Mouse (Mus musculus): Measurements from ENCODE around the gene Cdk5. TPM values are rescaled to one million over a fixed set of nuclear protein-coding genes. Genes with fewer than 3 reads are reported as not detected.

Cdk5 gene
- polyA plus RNA-seq, 1 experiment from 2014 or later, result 25.9 TPM

GRCm38 (mm10) chr5:24388246-24388915 is 34.9 kb downstream of the Cdk5 start:
- Histone ChIP-seq H3K27ac (ENCODE audit: low read depth, low read length) (no peak overlapping the region), H3K9me3 (ENCODE audit: control insufficient read depth, low read length) (no peaks in the 10 kb centered on the region), H3K4me1 (replicated peaks; ENCODE audit: control insufficient read depth, insufficient read depth, low read length) (peaks cover 28% of the 10 kb centered on the region)

DNA sequence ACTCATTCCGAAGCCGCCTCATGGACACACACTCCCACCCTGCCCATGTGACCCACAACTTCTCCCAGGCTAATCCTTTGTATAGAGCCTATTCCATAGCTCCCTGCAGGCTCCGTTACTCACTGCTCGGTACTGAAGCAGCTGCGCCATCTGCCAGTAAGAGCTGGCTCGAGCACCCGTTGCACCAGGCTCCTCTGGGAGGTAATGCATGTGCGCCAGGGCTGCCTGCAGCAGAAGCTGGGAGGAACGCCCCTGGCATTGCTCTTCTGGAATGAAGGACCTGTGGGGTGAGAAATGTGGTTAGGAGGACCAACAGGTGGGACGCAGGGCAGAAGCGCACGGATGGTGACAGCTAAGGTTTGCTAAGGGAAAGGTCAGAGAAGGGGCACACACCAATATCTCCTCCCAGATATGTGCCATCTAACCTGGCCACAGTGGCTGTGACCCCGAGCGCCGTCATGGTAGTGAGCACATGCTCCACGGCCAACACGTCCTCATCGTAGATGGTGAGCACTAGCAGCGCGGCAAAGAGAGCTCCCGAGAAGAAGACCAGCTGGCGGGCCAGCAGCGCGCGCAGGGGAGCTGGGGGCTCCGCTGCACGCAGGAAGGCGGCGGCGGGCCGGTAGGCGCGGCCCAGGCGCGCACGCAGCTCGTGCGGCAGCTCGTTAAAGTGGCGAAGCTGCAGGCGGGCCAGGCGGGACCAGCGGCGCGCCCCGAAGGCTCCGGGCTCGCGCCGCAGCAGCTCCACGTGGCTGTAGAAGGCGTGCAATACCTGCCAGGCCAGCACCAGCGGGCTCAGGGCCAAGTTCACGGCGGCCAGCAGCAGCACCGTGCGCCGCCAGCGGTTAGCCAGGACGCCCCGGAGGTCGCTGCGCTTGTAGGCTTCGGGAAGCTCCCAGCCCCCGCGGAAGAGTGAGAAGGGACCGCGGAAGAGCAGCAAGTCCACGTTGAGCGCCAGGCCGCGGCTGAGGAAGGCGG is 35.8 kb downstream of the Cdk5 start:
- no peak overlapping the region for H3K27ac ChIP-seq (ENCODE audit: low read depth, low read length)

More at GRCm38 (mm10) chr5:24388246-24388915, 34.9 kb downstream of the Cdk5 start:
- Histone ChIP-seq H3K9ac (ENCODE audit: low read depth, low read length) (peak overlapping the region; percentile 62), H3K4me3 (ENCODE audit: low read depth, low read length) (peak overlapping the region; percentile 53), H3K4me2 (peak overlapping the region; percentile 87), H3K27me3 (replicated peaks; ENCODE audit: control insufficient read depth, insufficient read depth, low read length) (peaks cover 43% of the 10 kb centered on the region), H3K36me3 (ENCODE audit: control insufficient read depth, insufficient read depth, low read length) (no peaks in the 10 kb centered on the region)
- ATAC-seq (replicated peaks; ENCODE audit: low FRiP score) (no peak), DNase-seq (ENCODE audit: low spot score) (no peak)
- 24% methylated on average over 26 of the region's 26 CpGs for WGBS

GRCm38 (mm10) chr5:24385887-24386550 is 37.3 kb downstream of the Cdk5 start:
- H3K9me3 ChIP-seq (ENCODE audit: control insufficient read depth, low read length), result no peaks in the 10 kb centered on the region
- no peak overlapping the region for H3K4me2 ChIP-seq
- H3K9ac ChIP-seq (ENCODE audit: low read depth, low read length), result no peak overlapping the region
- 79% methylated on average over 10 of the region's 10 CpGs for WGBS
- ATAC-seq (replicated peaks; ENCODE audit: low FRiP score), result no peak
- no peak for DNase-seq (ENCODE audit: low spot score)
- no peak overlapping the region for H3K27ac ChIP-seq (ENCODE audit: low read depth, low read length)
- no peak overlapping the region for H3K4me3 ChIP-seq (ENCODE audit: low read depth, low read length)
- peaks cover 44% of the 10 kb centered on the region for H3K27me3 ChIP-seq (replicated peaks; ENCODE audit: control insufficient read depth, insufficient read depth, low read length)
- H3K4me1 ChIP-seq (replicated peaks; ENCODE audit: control insufficient read depth, insufficient read depth, low read length), result peaks cover 31% of the 10 kb centered on the region
- no peaks in the 10 kb centered on the region for H3K36me3 ChIP-seq (ENCODE audit: control insufficient read depth, insufficient read depth, low read length)

More for the DNA sequence above, 35.8 kb downstream of the Cdk5 start:
- Histone ChIP-seq H3K9me3 (ENCODE audit: control insufficient read depth, low read length) (no peaks in the 10 kb centered on the region), H3K27me3 (replicated peaks; ENCODE audit: control insufficient read depth, insufficient read depth, low read length) (peaks cover 43% of the 10 kb centered on the region), H3K36me3 (ENCODE audit: control insufficient read depth, insufficient read depth, low read length) (no peaks in the 10 kb centered on the region), H3K9ac (ENCODE audit: low read depth, low read length) (peak overlapping the region; percentile 62), H3K4me2 (peak overlapping the region; percentile 87), H3K4me3 (ENCODE audit: low read depth, low read length) (peak overlapping the region; percentile 53), H3K4me1 (replicated peaks; ENCODE audit: control insufficient read depth, insufficient read depth, low read length) (peaks cover 31% of the 10 kb centered on the region)
- WGBS, result 1% methylated on average over 72 of the region's 73 CpGs
- ATAC-seq (replicated peaks; ENCODE audit: low FRiP score) (no peak), DNase-seq (ENCODE audit: low spot score) (peak; percentile 53)

- ATAC-seq (replicated peaks; ENCODE audit: low FRiP score) (no peak), DNase-seq (ENCODE audit: low spot score) (no peak)
- WGBS, result 85% methylated on average over 5 of the region's 5 CpGs
- no peak overlapping the region for H3K4me2 ChIP-seq
- no peaks in the 10 kb centered on the region for H3K9me3 ChIP-seq (ENCODE audit: control insufficient read depth, low read length)
- no peaks in the 10 kb centered on the region for H3K36me3 ChIP-seq (ENCODE audit: control insufficient read depth, insufficient read depth, low read length)
- H3K4me3 ChIP-seq (ENCODE audit: low read depth, low read length), result no peak overlapping the region
- H3K4me1 ChIP-seq (replicated peaks; ENCODE audit: control insufficient read depth, insufficient read depth, low read length), result peaks cover 31% of the 10 kb centered on the region
- H3K27me3 ChIP-seq (replicated peaks; ENCODE audit: control insufficient read depth, insufficient read depth, low read length), result peaks cover 45% of the 10 kb centered on the region
- no peak overlapping the region for H3K9ac ChIP-seq (ENCODE audit: low read depth, low read length)
- no peak overlapping the region for H3K27ac ChIP-seq (ENCODE audit: low read depth, low read length)
Observed at GRCm38 (mm10) chr5:24385374-24385773, 38.0 kb downstream of the Cdk5 start.

DNA sequence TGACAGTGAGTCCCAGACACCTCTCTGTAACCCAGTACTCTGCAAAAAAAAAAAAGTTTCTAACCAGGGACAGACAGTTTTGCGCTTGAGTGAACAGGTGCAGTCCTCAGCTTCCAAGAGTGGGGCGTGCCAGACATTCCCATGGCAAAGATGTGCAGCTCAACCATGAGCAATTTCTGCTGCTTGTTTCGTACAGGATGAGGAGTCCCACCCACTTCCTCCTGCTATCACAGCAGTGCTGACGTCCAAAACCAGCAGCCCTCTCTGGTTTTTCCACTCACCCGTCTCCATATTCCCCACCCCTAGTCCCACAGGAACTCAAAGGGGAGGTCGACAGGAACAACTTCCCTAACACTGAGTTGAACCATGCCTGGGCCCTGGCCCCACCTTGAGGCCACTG is 38.9 kb downstream of the Cdk5 start:
- DNase-seq (ENCODE audit: low spot score), result no peak
- H3K9ac ChIP-seq (ENCODE audit: low read depth, low read length), result no peak overlapping the region
- H3K27me3 ChIP-seq (replicated peaks; ENCODE audit: control insufficient read depth, insufficient read depth, low read length), result peaks cover 42% of the 10 kb centered on the region
- H3K36me3 ChIP-seq (ENCODE audit: control insufficient read depth, insufficient read depth, low read length), result no peaks in the 10 kb centered on the region
- 41% methylated on average over 6 of the region's 6 CpGs for WGBS
- H3K27ac ChIP-seq (ENCODE audit: low read depth, low read length), result no peak overlapping the region
- peak overlapping the region; percentile 83 for H3K4me2 ChIP-seq
- no peak overlapping the region for H3K4me3 ChIP-seq (ENCODE audit: low read depth, low read length)
- peaks cover 28% of the 10 kb centered on the region for H3K4me1 ChIP-seq (replicated peaks; ENCODE audit: control insufficient read depth, insufficient read depth, low read length)
- no peaks in the 10 kb centered on the region for H3K9me3 ChIP-seq (ENCODE audit: control insufficient read depth, low read length)
- ATAC-seq (replicated peaks; ENCODE audit: low FRiP score), result no peak

DNA sequence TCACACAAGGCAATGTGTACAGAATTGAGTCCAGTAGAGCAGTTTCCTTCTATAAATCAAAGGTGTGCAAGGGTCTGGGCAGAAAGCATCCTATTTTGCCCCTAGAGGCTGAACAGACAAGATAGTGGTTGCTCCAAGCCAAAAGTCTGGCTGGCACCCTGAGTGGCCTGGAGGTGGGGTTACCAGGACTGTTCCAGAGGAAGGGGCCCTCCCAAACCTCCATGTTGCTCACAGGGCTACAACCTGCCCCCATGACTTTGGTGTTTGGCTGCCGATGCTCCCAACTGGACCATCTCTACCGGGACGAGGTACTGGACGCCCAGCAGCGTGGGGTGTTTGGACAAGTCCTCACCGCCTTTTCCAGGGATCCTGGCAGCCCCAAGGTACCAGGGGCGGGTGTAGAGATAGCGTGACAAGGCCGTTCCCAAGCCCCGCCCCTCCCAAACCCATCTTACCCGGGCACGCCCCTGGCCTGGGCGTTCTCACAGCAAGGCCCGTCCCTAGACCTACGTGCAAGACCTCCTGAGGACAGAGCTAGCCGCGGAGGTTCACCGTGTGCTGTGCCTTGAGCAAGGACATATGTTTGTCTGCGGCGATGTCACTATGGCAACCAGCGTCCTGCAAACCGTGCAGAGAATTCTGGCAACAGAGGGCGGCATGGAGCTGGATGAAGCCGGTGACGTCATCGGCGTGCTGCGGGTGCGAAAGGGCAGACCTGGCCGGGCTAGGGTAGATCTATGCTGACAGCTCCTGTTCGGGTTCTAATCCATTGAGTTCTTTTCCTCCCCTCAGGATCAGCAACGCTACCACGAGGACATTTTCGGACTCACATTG is 40.1 kb downstream of the Cdk5 start:
- H3K9ac ChIP-seq (ENCODE audit: low read depth, low read length), result peak overlapping the region; percentile 51
- H3K36me3 ChIP-seq (ENCODE audit: control insufficient read depth, insufficient read depth, low read length), result no peaks in the 10 kb centered on the region
- H3K4me1 ChIP-seq (replicated peaks; ENCODE audit: control insufficient read depth, insufficient read depth, low read length), result peaks cover 25% of the 10 kb centered on the region

GRCm38 (mm10) chr5:24381988-24382387 is 41.3 kb downstream of the Cdk5 start:
- H3K9me3 ChIP-seq (ENCODE audit: control insufficient read depth, low read length), result no peaks in the 10 kb centered on the region
- peaks cover 20% of the 10 kb centered on the region for H3K27me3 ChIP-seq (replicated peaks; ENCODE audit: control insufficient read depth, insufficient read depth, low read length)
- no peaks in the 10 kb centered on the region for H3K36me3 ChIP-seq (ENCODE audit: control insufficient read depth, insufficient read depth, low read length)
- no peak overlapping the region for H3K4me3 ChIP-seq (ENCODE audit: low read depth, low read length)
- no peak for ATAC-seq (replicated peaks; ENCODE audit: low FRiP score)
- no peak overlapping the region for H3K4me2 ChIP-seq
- no peak overlapping the region for H3K27ac ChIP-seq (ENCODE audit: low read depth, low read length)
- peaks cover 14% of the 10 kb centered on the region for H3K4me1 ChIP-seq (replicated peaks; ENCODE audit: control insufficient read depth, insufficient read depth, low read length)
- no peak overlapping the region for H3K9ac ChIP-seq (ENCODE audit: low read depth, low read length)
- 66% methylated on average over 2 of the region's 2 CpGs for WGBS
- no peak for DNase-seq (ENCODE audit: low spot score)

More for the DNA sequence above, 40.1 kb downstream of the Cdk5 start:
- DNase-seq (ENCODE audit: low spot score) (peak; percentile 90), ATAC-seq (replicated peaks; ENCODE audit: low FRiP score) (peak; percentile 90)
- Histone ChIP-seq H3K27me3 (replicated peaks; ENCODE audit: control insufficient read depth, insufficient read depth, low read length) (peaks cover 33% of the 10 kb centered on the region), H3K4me2 (peak overlapping the region; percentile 83), H3K27ac (ENCODE audit: low read depth, low read length) (peak overlapping the region; percentile 7; the same call in 1 of the 2 replicates), H3K4me3 (ENCODE audit: low read depth, low read length) (peak overlapping the region; percentile 58), H3K9me3 (ENCODE audit: control insufficient read depth, low read length) (no peaks in the 10 kb centered on the region)
- 2% methylated on average over 34 of the region's 34 CpGs for WGBS

DNA sequence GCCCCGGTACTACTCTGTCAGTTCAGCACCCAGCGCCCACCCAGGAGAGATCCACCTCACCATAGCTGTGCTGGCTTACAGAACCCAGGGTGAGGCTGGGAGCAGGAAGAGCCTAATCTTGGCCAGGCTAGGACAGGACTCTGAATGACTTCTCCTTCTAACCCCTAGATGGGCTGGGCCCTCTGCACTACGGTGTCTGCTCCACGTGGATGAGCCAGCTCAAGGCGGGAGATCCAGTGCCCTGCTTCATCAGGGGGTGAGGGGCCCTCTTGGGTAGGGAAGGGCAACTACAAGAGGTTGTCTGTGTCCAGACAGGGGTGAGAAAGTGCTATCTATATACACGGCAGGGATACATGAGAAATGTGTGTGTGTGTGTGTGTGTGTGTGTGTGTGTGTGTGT is 41.8 kb downstream of the Cdk5 start:
- Histone ChIP-seq H3K27me3 (replicated peaks; ENCODE audit: control insufficient read depth, insufficient read depth, low read length) (peaks cover 15% of the 10 kb centered on the region), H3K9ac (ENCODE audit: low read depth, low read length) (no peak overlapping the region), H3K4me3 (ENCODE audit: low read depth, low read length) (no peak overlapping the region), H3K4me2 (no peak overlapping the region), H3K9me3 (ENCODE audit: control insufficient read depth, low read length) (no peaks in the 10 kb centered on the region), H3K36me3 (ENCODE audit: control insufficient read depth, insufficient read depth, low read length) (no peaks in the 10 kb centered on the region), H3K4me1 (replicated peaks; ENCODE audit: control insufficient read depth, insufficient read depth, low read length) (peaks cover 14% of the 10 kb centered on the region), H3K27ac (ENCODE audit: low read depth, low read length) (no peak overlapping the region)
- 69% methylated on average over 6 of the region's 6 CpGs for WGBS
- DNase-seq (ENCODE audit: low spot score) (no peak), ATAC-seq (replicated peaks; ENCODE audit: low FRiP score) (no peak)
